Mouse (Mus musculus): ENCODE measurements around the gene Elovl6.

Gene Elovl6

DNA sequence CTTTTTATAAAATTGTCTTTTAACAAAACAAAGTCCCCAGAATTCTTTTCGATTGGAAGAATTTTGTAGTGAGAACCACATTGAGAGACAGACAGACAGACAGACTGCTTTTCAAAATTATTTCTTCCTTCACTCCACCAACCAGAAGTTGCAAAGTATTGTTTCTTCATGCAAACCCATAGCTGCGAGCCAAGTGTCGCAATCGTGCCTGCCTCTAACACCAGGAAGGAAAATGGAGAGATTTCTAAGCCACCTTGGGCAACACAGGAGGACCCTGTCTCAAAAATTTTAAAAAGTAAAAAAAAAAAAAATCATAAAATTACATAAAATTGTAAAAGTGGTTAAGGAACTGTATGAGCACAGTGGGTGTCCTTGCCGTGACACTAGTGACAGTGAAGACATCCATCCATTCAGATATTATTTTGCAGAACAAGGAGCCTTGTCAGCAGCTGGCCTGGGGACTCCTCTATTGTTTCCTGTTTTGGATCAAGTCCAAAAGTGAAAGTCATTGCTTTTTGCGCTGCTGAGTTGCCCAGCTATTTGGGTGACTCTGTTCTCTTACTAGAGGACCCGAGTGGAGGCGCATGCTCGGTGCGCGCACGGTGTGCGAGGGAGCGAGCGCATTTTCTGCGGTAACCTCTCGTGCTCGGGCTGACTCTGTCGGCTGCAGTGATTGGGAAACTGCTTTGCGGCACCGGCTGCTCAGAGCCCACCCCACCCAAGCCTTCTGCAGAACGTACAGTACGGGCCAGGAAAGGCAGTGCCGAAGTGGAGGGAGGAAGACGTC lies 80.3 kb downstream of the Elovl6 start:
- DNase-seq, result no peak

DNA sequence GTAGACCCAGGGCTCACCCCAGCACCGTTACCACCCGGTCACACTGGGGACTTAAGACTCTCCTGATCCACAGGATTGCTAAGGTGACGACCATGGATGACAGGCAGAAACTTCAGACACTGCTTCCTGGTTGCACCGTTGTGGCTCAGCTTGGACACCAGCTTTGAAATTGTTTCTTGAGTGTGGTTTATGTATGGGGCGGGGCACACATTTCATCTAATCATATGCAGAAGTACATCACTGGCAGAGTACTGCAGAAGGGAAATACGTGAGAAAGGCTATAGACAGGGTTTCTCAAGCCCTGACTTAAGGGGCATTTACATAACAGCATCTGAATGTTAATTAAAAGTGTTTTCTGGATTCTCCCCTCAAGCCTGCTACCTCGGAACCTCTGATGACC lies 81.6 kb downstream of the Elovl6 start:
- no peak for DNase-seq

GRCm38 (mm10) chr3:129614216-129614615 lies 82.1 kb downstream of the Elovl6 start:
- peak; percentile 42 for DNase-seq

DNA sequence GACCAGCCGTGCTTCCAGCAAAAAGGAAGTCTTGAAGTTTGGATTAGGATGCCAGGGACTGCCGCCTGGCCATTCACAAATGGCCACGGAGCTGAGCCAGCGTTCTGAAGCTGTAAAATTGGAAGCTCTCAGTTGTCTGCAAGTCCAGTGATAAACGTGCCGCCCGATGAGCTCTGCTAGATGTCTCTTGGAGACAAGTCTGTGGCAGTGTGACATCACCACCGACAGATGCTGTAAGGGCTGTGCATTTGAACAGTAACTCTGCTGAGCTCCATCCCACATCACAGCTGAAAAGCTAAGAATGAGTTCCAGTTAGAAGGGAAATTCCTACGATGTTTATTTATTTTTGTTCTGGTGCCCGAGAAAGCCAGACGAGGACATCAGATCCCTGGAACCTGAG lies 85.3 kb downstream of the Elovl6 start:
- no peak for DNase-seq

DNA sequence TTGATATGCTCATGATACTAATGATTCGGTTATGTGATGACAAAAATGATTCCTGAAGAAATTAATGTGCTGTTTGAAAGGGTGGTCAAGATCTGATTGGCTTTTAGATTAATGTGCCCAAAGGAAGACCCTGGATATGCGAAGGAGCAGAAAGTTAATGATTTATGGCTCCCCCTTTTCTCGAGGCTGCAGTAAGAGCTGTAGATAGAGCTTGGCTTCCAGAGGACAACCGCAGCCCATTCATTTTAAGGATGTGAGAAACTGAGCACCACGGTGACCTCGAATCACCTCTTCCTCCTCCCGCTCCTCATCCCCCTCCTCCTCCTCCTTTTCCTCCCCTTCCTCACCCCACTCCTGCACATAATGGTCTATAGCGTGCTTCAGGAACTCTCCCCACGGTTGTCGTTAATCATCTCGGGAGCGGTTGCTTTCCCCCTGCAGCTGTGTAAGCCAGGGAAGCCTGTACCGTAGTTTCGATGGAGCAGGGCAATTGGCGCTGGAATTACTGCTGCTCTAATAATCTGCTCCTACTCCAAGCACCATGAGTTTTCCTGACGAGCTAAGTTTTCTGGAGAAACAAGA lies 87.1 kb downstream of the Elovl6 start:
- DNase-seq, result no peak

GRCm38 (mm10) chr3:129620802-129621201 lies 88.6 kb downstream of the Elovl6 start:
- DNase-seq, result no peak

DNA sequence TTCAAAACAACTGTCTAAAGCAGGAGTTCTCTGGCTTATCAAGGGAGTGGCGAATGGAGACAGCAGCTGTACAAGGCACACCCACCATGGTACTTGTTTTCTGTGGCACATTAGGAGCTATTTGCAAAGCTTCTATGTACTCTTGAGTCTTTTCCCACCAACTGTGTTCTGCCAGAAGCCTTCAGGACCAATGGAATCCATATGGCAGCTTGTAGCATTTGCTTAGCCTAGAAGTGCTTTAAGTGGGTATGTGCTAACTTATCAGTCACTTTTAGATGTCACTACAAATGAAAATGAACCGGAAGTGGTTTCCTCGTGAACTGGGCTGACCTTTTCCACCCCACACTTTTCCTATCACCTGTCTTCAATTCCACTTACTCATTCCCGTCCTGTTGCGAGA lies 89.1 kb downstream of the Elovl6 start:
- no peak for DNase-seq

DNA sequence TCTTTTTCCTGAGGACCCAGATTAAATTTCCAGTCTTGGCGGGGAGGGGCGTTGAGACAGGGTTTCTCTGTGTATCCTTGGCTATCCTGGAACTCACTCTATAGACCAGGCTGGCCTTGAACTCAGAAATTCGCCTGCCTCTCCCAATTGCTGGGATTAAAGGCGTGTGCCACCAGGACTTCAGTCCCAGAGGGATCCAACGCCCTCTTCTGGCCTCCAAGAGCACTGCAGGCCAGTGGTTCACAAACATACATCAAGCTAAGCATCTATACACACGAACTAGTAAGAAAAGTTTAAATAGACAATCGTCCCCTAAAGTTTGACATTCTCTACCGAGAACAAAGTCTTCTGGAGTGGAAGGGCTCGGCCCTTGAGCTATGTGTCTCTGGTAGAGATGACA lies 90.0 kb downstream of the Elovl6 start:
- DNase-seq, result peak; percentile 50

- no peak for DNase-seq
These were observed 90.5 kb downstream of the Elovl6 start for GRCm38 (mm10) chr3:129622705-129623104.

GRCm38 (mm10) chr3:129624193-129624805 lies 92.1 kb downstream of the Elovl6 start:
- DNase-seq, result no peak

- no peak for DNase-seq
These were observed 95.1 kb downstream of the Elovl6 start for GRCm38 (mm10) chr3:129627281-129627680.

DNA sequence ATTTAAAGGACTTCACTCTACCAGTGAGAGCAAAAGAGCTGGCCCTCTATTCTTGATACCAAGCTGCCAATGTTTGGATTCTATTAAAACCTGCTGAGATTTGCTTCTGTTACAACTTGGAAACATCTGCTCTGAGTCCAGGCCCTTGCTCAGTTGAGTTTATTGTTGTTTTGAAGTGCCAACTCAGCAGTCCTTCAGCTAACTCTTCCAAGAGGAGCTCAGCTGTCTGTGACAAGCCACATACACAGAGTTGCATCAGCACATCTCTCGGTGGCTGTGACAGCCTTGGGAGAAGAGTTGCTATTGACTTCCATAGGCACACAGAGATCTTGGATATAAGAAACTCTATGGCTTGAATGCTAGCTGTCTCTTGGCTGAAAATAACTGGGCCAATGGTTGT lies 98.9 kb downstream of the Elovl6 start:
- no peak for DNase-seq

DNA sequence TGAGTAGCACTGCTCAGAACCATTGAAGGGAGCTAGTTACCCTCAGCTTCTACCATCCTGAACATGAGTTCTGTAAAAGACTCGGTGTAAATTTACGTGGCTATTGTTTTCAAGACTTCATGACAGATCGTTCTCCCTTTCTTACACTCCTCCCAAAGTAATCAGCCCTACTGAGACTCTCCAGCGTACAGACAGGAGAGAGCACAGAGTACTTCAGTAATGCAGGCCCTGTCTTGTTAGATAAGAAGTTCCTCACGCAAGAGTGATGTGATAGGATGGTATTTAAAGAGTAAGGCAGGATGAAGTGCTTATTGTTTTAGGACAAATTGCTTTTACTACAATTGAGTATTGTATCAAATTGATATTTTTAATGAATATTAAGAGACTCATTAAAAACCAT lies 99.7 kb downstream of the Elovl6 start:
- no peak for DNase-seq

- DNase-seq, result no peak
These were observed 101.4 kb downstream of the Elovl6 start for GRCm38 (mm10) chr3:129633518-129633917.

DNA sequence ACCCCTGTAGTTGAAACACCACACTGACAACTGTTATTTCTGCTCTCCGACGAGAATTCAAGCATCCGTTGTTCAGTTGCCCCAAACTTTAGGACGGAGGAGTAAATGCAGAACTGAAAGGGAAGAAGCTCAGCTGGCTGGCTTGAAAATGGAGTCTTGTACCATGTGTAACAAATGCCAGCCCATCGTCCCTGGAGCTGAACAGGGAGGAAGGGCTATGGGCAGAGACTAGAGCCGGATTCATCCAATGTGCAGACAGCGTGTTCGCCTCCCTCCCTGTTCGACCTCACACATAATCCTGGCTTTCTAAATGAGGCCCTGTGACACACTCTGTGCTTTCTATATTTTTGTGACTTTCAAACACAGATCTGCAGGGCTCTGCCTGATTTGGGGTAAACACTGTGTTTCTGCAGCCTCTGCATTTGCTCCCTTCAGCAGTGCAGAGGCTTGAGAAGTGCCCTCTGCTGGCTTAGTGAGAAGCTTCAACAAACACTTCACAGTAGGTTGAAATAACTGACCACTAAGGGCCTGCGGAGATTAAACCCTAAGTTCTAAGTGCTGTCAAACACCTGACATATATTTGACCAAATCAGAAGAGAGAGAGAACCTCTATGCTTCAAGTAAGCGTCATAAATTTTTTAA lies 102.2 kb downstream of the Elovl6 start:
- peak; percentile 34 for DNase-seq

DNA sequence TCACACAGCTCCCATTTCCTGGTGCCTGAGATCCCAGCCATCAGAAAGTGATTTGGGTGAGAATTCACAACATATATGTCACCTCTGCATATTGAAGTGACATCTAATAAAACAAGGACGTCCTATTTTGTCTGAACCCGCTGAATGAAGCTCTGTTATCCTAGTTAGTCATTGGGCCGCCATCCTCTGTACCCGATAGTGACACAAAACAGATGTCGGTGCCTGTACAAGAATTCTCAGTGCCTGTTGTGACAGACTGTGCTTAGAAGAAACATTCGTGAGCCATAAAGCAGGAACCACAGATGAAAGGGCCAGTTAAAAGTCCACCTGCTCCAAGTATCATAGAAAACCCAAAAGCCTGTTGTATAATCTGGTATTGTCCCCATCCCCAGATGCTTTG lies 105.3 kb downstream of the Elovl6 start:
- no peak for DNase-seq

DNA sequence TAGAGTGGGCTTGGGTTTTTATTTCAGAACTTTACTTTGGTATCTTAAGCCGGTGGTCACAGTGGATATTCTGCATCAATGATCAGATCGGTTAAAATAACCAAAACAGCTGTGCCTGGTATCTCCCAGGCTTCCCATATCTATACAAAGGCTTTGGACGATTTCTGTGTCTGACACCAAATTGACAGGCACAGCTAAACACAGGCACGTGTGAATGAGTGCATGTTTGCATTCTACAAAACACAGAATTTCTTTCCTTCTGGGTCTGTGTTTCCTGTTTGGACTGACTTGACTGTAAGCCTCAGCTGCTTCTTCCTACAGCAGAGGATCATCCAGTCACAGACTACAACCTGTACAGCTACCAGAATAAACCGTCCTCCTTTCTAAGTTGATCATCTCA lies 107.5 kb downstream of the Elovl6 start:
- DNase-seq, result no peak

DNA sequence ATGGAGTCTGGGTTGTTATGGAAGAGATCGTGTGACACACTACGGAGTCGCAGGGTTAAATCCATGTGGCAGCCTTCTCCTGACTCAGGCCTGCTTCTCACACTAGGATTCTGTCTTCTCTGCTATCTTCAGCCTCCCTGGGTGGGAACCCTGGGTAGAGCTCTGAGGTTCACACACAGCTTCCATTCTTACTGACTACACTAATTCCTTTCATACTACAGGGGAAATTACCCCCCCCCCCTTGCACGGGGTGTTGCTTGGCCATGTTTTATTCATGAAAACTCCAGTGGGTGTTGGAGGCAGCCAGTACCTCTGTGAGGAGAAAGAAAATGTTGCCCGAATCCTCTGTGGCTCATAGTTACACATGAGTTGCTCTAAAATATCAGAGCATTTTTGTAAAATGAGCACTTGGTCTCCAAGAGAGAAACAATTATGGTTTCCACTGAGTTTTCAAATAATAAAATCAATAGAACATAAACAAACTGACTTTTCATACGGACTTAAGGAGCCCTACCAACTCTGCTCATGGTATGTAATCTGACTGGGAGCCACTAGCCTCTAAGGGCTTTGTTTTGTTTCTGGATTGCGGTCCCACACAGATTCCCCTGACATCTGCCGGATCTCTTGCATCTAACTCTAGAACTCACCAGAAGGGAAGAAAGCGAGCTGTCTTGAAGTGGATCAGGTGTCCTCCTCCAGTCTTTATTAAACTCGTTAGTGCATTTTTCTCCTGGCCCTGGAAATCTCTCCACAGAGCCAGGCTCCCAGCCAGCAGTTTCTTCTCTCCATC lies 108.3 kb downstream of the Elovl6 start:
- DNase-seq, result no peak

GRCm38 (mm10) chr3:129641621-129642020 lies 109.5 kb downstream of the Elovl6 start:
- DNase-seq, result no peak

GRCm38 (mm10) chr3:129645409-129645808 lies 113.3 kb downstream of the Elovl6 start:
- DNase-seq, result no peak

- DNase-seq, result no peak
These were observed 114.6 kb downstream of the Elovl6 start for GRCm38 (mm10) chr3:129646781-129647180.

GRCm38 (mm10) chr3:129647312-129647711 lies 115.2 kb downstream of the Elovl6 start:
- no peak for DNase-seq

DNA sequence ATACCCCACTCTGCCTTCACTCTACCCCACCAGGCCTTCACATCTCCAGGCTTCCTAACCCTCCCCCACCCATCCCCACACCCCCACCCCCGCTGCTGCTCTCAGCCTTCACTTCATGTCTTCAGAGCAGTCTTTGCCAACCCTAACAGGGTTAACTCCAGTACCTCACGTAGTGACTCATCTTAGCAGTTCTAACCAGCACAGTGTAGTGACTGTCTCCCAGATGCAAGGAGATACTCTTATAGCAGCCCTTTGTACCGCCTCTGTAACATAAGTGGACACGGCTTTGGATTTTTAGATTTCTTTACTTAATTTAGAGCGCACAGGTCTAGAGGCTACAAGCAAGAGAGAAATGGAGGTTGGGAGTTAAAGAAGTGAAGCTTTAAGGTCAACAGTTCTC lies 116.4 kb downstream of the Elovl6 start:
- DNase-seq, result no peak
